Mouse (Mus musculus): Measurements from ENCODE around the gene Cbx4.

- TF ChIP-seq CTCF (IDR thresholded peaks at IDR 0.05; ENCODE audit: low read depth) (no peak), EP300 (IDR thresholded peaks at IDR 0.05; ENCODE audit: low read depth) (no peak)
Observed at GRCm38 (mm10) chr11:119089235-119090075, 3.4 kb upstream of the Cbx4 start.

Data from heart, postnatal 0 days (tissue).